Mouse (Mus musculus): ENCODE measurements around the gene Nim1k. TPM values are rescaled to one million over a fixed set of nuclear protein-coding genes. Genes with fewer than 3 reads are reported as not detected.

The Nim1k gene
- polyA plus RNA-seq (2012; fragmentation: generic; extraction: Trizol), result 0.11 TPM
- long read RNA-seq, experiment 1, result 0 reads
- long read RNA-seq, experiment 2, result 0 reads

DNA sequence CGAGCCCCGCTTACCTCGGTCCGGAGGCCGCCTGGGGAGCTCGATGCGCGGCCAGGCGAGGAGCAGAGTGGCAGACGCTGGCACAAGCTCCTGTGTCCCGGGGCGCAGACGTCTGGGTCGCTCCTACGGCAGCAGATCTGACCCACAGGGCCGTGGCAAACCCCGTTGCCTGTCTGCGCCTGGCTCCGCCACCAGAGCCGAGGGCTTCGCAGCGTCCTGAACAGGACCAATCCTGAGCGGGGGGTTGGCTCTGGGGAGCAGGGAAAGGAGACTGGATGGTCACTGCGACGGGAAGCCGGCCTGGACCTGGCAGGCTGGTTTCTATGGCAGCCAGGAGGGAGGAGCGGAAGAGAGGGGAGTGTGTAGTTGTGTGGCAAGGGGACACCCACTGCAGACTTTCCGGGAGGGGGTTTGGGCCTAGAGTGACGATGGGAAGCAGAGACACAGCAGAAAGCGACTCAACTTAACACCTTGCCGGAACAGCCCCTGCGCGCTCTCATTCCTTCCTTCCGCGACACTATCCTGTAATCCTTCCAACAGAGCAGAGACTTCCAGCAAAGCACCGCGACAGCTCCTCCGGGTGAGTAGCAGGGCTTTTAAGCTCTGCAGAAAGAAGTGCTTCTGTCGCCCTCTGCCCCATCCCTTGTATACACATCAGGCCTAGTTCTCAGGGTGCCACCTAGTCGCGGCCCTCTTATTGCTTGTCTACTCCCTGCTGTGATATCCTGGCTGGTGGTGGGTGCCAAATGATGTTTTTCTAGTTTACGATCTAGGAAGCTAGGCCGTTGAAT lies at the start of gene Nim1k:
Gene Nim1k, minus strand, starts transcription at position 202 of the 791 bp plus-strand sequence.
- no peaks in the 10 kb centered on the region for H3K79me3 ChIP-seq (ENCODE audit: low read depth)
- TF ChIP-seq CTCF (IDR thresholded peaks at IDR 0.05; ENCODE audit: control insufficient read depth, insufficient read depth, insufficient read length) (no peak), MYOG (IDR thresholded peaks at IDR 0.05; ENCODE audit: control insufficient read depth, extremely low read depth, insufficient read length) (no peak), FOSL1 (IDR thresholded peaks at IDR 0.05; ENCODE audit: insufficient read depth, low read length, poor library complexity, severe bottlenecking) (no peak), CEBPB (IDR thresholded peaks at IDR 0.05; ENCODE audit: low read depth) (no peak)
- peaks cover under 1% of the 10 kb centered on the region for H3K36me3 ChIP-seq (ENCODE audit: control insufficient read depth, insufficient read depth)
- no peaks in the 10 kb centered on the region for H3K79me2 ChIP-seq (ENCODE audit: control insufficient read depth, insufficient read depth)
- no peak within 1 kb of the TSS for H3ac ChIP-seq (ENCODE audit: control insufficient read depth, insufficient read length, low read depth)
- H3K4me3 ChIP-seq (ENCODE audit: insufficient read depth, poor library complexity, severe bottlenecking), result no peak within 1 kb of the TSS
- no peaks in the 10 kb centered on the region for H3K27me3 ChIP-seq (ENCODE audit: control insufficient read depth, insufficient read depth, insufficient read length)

DNA sequence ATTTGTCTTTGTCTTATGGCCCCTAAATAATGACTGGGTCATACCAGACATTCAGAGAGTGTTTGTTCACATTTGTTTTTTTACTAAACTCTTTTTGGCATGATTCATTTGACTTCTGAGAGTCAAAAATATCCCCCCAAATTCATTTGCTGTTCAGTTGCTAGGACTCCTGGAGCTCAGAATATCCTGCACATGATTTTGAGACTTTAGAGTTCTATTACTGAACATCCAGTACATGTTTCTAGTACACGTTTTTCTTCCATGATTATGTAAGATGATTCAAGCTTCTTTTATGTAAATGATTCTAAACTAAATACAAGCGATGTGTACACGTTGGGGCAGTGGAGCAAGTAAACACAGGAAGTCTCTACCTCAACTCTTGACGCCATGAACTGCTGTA lies 42.0 kb upstream of the Nim1k start:
- Histone ChIP-seq H3K79me2 (ENCODE audit: control insufficient read depth, insufficient read depth) (no peaks in the 10 kb centered on the region), H3K27me3 (ENCODE audit: control insufficient read depth, insufficient read depth, insufficient read length) (no peaks in the 10 kb centered on the region), H3K36me3 (ENCODE audit: control insufficient read depth, insufficient read depth) (no peaks in the 10 kb centered on the region), H3K4me3 (ENCODE audit: insufficient read depth, poor library complexity, severe bottlenecking) (no peak overlapping the region), H3K79me3 (ENCODE audit: low read depth) (no peaks in the 10 kb centered on the region), H3ac (ENCODE audit: control insufficient read depth, insufficient read length, low read depth) (no peak overlapping the region)
- TF ChIP-seq CEBPB (IDR thresholded peaks at IDR 0.05; ENCODE audit: low read depth), result no peak
- TF ChIP-seq USF1 (IDR thresholded peaks at IDR 0.05; ENCODE audit: low read depth), result no peak
- TF ChIP-seq MAX (IDR thresholded peaks at IDR 0.05), result no peak
- no peak for TF ChIP-seq FOSL1 (IDR thresholded peaks at IDR 0.05; ENCODE audit: insufficient read depth, low read length, poor library complexity, severe bottlenecking)
- no peak for TF ChIP-seq MYOG (IDR thresholded peaks at IDR 0.05; ENCODE audit: control insufficient read depth, extremely low read depth, insufficient read length)

DNA sequence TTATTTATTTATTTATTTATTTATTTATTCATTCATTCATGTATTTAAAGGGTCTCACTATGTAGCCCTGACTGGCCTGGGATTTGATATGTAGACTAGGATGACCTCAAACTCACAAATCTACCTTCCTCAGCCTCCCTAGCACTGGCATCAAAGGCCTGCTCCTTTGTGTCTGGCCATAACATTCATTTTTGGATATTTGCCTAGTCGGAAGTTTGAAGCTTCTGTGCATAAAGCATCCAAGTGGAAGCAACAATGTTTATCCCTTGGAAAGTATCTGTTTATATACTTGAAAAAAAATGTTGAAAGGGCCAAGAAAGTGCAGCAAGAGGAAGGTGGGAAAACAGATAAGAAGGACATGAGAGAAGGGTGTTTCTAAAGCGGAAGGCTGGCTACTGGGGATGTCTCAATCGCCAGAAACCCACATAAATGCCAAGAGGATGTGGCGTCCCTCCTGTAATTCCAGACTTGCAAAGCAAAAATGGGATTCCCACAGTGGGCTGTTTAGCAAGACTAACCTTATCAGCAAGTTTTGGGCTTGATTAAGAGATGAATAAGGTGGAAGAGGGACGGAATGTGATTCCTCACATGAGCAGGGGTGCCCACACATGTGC lies 37.2 kb upstream of the Nim1k start:
- peaks cover 25% of the 10 kb centered on the region for H3K79me2 ChIP-seq (ENCODE audit: control insufficient read depth, insufficient read depth)
- no peak for TF ChIP-seq CEBPB (IDR thresholded peaks at IDR 0.05; ENCODE audit: low read depth)
- TF ChIP-seq FOSL1 (IDR thresholded peaks at IDR 0.05; ENCODE audit: insufficient read depth, low read length, poor library complexity, severe bottlenecking), result no peak
- no peak for TF ChIP-seq MYOD1 (IDR thresholded peaks at IDR 0.05; ENCODE audit: control insufficient read depth, insufficient read length, low read depth)
- TF ChIP-seq USF1 (IDR thresholded peaks at IDR 0.05; ENCODE audit: low read depth), result no peak
- no peak for TF ChIP-seq MAX (IDR thresholded peaks at IDR 0.05)
- TF ChIP-seq MYOG (IDR thresholded peaks at IDR 0.05; ENCODE audit: control insufficient read depth, extremely low read depth, insufficient read length), result no peak
- no peak for TF ChIP-seq CTCF (IDR thresholded peaks at IDR 0.05; ENCODE audit: control insufficient read depth, insufficient read depth, insufficient read length)
- H3K36me3 ChIP-seq (ENCODE audit: control insufficient read depth, insufficient read depth), result peaks cover 18% of the 10 kb centered on the region
- H3K27me3 ChIP-seq (ENCODE audit: control insufficient read depth, insufficient read depth, insufficient read length), result no peaks in the 10 kb centered on the region
- H3K4me3 ChIP-seq (ENCODE audit: insufficient read depth, poor library complexity, severe bottlenecking), result no peak overlapping the region
- peaks cover 20% of the 10 kb centered on the region for H3K79me3 ChIP-seq (ENCODE audit: low read depth)
- H3ac ChIP-seq (ENCODE audit: control insufficient read depth, insufficient read length, low read depth), result no peak overlapping the region

DNA sequence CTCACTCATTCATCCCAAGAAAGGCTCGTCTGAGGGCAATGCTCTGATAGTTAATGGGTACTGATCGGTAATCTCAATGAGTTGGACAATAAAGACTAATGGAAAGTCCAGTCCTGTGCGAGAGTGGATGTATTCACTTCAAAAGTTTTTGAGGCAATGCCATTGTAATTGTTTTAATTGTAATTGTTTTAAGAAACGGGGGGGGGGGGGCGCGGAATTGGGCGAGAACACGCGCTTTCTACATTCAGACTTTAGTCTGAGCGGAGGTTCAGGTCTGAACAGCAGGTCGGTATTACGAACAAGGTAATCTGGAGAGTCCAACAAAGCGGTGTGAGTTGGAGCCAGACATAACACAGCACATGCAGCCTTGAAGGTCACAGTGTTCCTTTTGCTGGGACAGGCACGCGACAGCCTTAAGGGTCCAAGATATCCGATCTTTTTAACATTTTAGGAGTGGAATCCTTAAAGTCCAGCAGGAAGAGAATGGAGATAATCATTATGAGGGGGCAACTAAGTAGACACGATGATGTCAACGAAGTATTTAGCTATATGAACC lies 36.0 kb upstream of the Nim1k start:
- H3K36me3 ChIP-seq (ENCODE audit: control insufficient read depth, insufficient read depth), result peaks cover 25% of the 10 kb centered on the region
- no peaks in the 10 kb centered on the region for H3K27me3 ChIP-seq (ENCODE audit: control insufficient read depth, insufficient read depth, insufficient read length)
- peak overlapping the region; percentile 84 for H3K4me3 ChIP-seq (ENCODE audit: insufficient read depth, poor library complexity, severe bottlenecking)
- H3K79me3 ChIP-seq (ENCODE audit: low read depth), result peaks cover 24% of the 10 kb centered on the region
- peak overlapping the region; percentile 75 for H3ac ChIP-seq (ENCODE audit: control insufficient read depth, insufficient read length, low read depth)
- peaks cover 34% of the 10 kb centered on the region for H3K79me2 ChIP-seq (ENCODE audit: control insufficient read depth, insufficient read depth)
- TF ChIP-seq MYOD1 (IDR thresholded peaks at IDR 0.05; ENCODE audit: control insufficient read depth, insufficient read length, low read depth) (no peak), MYOG (IDR thresholded peaks at IDR 0.05; ENCODE audit: control insufficient read depth, extremely low read depth, insufficient read length) (no peak), USF1 (IDR thresholded peaks at IDR 0.05; ENCODE audit: low read depth) (no peak), FOSL1 (IDR thresholded peaks at IDR 0.05; ENCODE audit: insufficient read depth, low read length, poor library complexity, severe bottlenecking) (no peak), CEBPB (IDR thresholded peaks at IDR 0.05; ENCODE audit: low read depth) (no peak), MAX (IDR thresholded peaks at IDR 0.05) (no peak), CTCF (IDR thresholded peaks at IDR 0.05; ENCODE audit: control insufficient read depth, insufficient read depth, insufficient read length) (no peak)

DNA sequence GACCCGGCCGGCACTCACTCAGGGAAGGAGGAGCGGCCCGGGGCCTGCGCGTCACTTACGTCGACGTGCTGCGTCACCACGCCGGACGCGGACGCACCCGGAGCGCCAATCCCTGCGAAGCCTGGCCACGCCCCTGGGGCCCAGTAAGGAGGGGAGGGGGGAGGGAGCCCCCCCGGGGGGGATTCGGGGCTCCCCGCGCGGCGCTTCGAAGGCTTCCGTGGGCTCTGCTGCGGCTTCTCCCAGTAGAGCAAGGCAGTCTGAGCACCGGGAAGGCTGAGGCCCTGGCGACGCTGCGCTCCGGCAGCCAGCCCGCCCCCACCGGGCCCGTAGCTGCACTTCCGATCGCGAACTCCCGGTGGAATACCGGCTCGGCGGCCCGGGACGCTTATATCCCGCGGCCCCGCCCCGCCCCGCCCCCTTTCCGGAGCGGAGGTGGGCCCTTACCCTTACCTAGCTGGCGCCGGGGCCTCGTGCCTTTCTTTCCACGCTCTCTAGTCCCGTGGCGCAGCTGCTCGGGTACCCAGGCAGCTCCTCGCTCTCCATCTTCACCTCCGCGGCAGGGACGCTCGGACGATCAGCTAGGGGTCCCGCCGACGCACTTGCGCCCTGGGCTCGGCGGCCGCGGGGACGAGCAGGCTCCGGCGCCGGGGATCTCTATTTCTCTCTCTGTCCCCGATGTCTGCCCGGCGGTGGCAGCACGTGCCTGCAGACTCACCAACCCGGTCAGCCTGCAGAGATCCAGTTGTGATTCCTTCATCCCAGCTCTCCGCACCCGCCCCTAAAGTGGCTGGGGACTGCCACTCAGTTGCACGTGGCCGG lies 35.3 kb upstream of the Nim1k start, which contains the start of gene Zfp131:
Gene Zfp131, minus strand, starts transcription at position 129 of the 819 bp plus-strand sequence.
- peak within 1 kb of the TSS; percentile 84 for H3K4me3 ChIP-seq (ENCODE audit: insufficient read depth, poor library complexity, severe bottlenecking)
- peak; percentile 86 for TF ChIP-seq MAX (IDR thresholded peaks at IDR 0.05)
- TF ChIP-seq MYOG (IDR thresholded peaks at IDR 0.05; ENCODE audit: control insufficient read depth, extremely low read depth, insufficient read length), result no peak
- H3ac ChIP-seq (ENCODE audit: control insufficient read depth, insufficient read length, low read depth), result peak within 1 kb of the TSS; percentile 96
- peaks cover 32% of the 10 kb centered on the region for H3K36me3 ChIP-seq (ENCODE audit: control insufficient read depth, insufficient read depth)
- H3K27me3 ChIP-seq (ENCODE audit: control insufficient read depth, insufficient read depth, insufficient read length), result no peaks in the 10 kb centered on the region
- peaks cover 40% of the 10 kb centered on the region for H3K79me2 ChIP-seq (ENCODE audit: control insufficient read depth, insufficient read depth)
- H3K79me3 ChIP-seq (ENCODE audit: low read depth), result peaks cover 26% of the 10 kb centered on the region
